Comparison of ENCODE assay signal across 21 mouse cellular contexts in genomic region chr11:69101604-69102402, GRCm38 (mm10). TPM values are rescaled to one million over a fixed set of nuclear protein-coding genes. Genes with fewer than 3 reads are reported as not detected.
DNase-seq lines count a peak whose midpoint lies in the region; ATAC-seq and TF ChIP-seq lines count a peak whose summit lies in the region.
"Had no signal": no experiment of that assay in that cellular context is flagged by ENCODE, and none has a peak within 500 bp of the region (broad histone marks: within the 10 kb centered on the region; RNA-seq: fewer than 3 reads in every experiment).

No protein-coding gene starts in this region.

- H3K4me1 ChIP-seq in cerebellum, adult 2 months (ENCODE audit: control insufficient read depth, insufficient read depth, low read length) = peaks cover 52% of the 10 kb centered on the region
- H3K4me1 ChIP-seq in hindbrain, embryonic 13.5 days (replicated peaks) = peaks cover 44% of the 10 kb centered on the region

- TF ChIP-seq CTCF in cerebellum, adult 2 months (IDR thresholded peaks at IDR 0.05; ENCODE audit: borderline replicate concordance, insufficient read depth, low read depth, low read length) = no peak
- TF ChIP-seq CTCF in layer of hippocampus, adult 2 months (conservative IDR thresholded peaks at IDR 0.05) = no peak

- no peaks in the 10 kb centered on the region for H3K27me3 ChIP-seq in cerebellum, adult 2 months (ENCODE audit: control insufficient read depth, insufficient read depth, low read length)
- no peaks in the 10 kb centered on the region for H3K27me3 ChIP-seq in hindbrain, embryonic 13.5 days
- H3K27me3 ChIP-seq: heart, embryonic 15.5 days; intestine, embryonic 15.5 days; liver, embryonic 13.5 days had no signal

- H3K9me3 ChIP-seq in hindbrain, embryonic 13.5 days = no peaks in the 10 kb centered on the region
- H3K9me3 ChIP-seq: heart, embryonic 15.5 days; intestine, embryonic 15.5 days; liver, embryonic 13.5 days had no signal

- no peak overlapping the region for H3K4me2 ChIP-seq in hindbrain, embryonic 13.5 days
- H3K4me2 ChIP-seq: heart, embryonic 15.5 days; hindbrain, embryonic 14.5 days; intestine, embryonic 15.5 days had no signal

- WGBS in cerebellum, adult 2 months = 80% methylated on average over 21 of the region's 21 CpGs
- WGBS in hindbrain, embryonic 13.5 days = 91% methylated on average over 21 of the region's 21 CpGs

- peak overlapping the region; percentile 6; the same call in 1 of the 2 replicates for H3K27ac ChIP-seq in cerebellum, adult 2 months (ENCODE audit: insufficient read depth, low read length)
- H3K27ac ChIP-seq in layer of hippocampus, adult 2 months = peak overlapping the region; percentile 15
- no peak overlapping the region for H3K27ac ChIP-seq in hindbrain, embryonic 13.5 days
- H3K27ac ChIP-seq: hindbrain, embryonic 14.5 days; liver, embryonic 13.5 days; stomach, postnatal 0 days had no signal

- no peak overlapping the region for H3K4me3 ChIP-seq in cerebellum, adult 2 months (replicated peaks; ENCODE audit: insufficient read depth, low read depth, low read length)
- H3K4me3 ChIP-seq in layer of hippocampus, adult 2 months = no peak overlapping the region
- no peak overlapping the region for H3K4me3 ChIP-seq in hindbrain, embryonic 13.5 days
- H3K4me3 ChIP-seq: erythroblast, embryonic 14.5 days; heart, embryonic 15.5 days; intestine, embryonic 15.5 days; liver, embryonic 13.5 days had no signal

- no peak for ATAC-seq in cerebellum, adult (ENCODE audit: insufficient number of reproducible peaks, low FRiP score, low TSS enrichment)
- ATAC-seq in hindbrain, embryonic 13.5 days (ENCODE audit: low FRiP score) = no peak
- ATAC-seq: forebrain, embryonic 14.5 days; intestine, embryonic 15.5 days; midbrain, embryonic 16.5 days had no signal

- no peak for TF ChIP-seq POLR2A in cerebellum, adult 2 months (IDR thresholded peaks at IDR 0.05; ENCODE audit: borderline replicate concordance, insufficient read depth, low read length)

- no peak overlapping the region for H3K9ac ChIP-seq in hindbrain, embryonic 13.5 days
- H3K9ac ChIP-seq: heart, embryonic 15.5 days; hindbrain, embryonic 14.5 days; intestine, embryonic 15.5 days; liver, embryonic 13.5 days had no signal

- H3K36me3 ChIP-seq in hindbrain, embryonic 13.5 days = peaks cover 62% of the 10 kb centered on the region

- DNase-seq in cerebellum, adult 2 months = peak in 1 of 2 experiments; percentile 33
- no peak for DNase-seq in layer of hippocampus, adult 2 months (ENCODE audit: low spot score in 2 of 2)
- DNase-seq in layer of hippocampus, adult 9-11 months = no peak
- DNase-seq in thymus, postnatal 4 days = peak; percentile 6
- no peak for DNase-seq in thymus, adult 18-20 months
- DNase-seq: liver, embryonic 13.5 days had no signal

RNA-seq across cellular contexts. Expression of gene Per1, which starts 6.8 kb away (rescaled TPM):
- polyA plus RNA-seq in cerebellum, adult 2 months (2012; rRNA removed) = 34.4 and 37.2 TPM in 2 replicates
- total RNA-seq in layer of hippocampus, adult 2 months (2021) = 10 to 100 TPM; 83.4 to 95.2 TPM
- polyA plus RNA-seq in hindbrain, embryonic 13.5 days (2015; fragmentation: Nextera tagmentation; extraction: Ambion mirVana) = 7.4 and 9.4 TPM in 2 replicates

RNA-seq across cellular contexts. Expression of gene Vamp2, which starts 13.5 kb away (rescaled TPM):
- polyA plus RNA-seq in cerebellum, adult 2 months (2012; rRNA removed) = 672 and 700 TPM in 2 replicates
- total RNA-seq in layer of hippocampus, adult 2 months (2021) = 1,000 to 10,000 TPM in 1 of 2 experiments, 100 to 1,000 TPM in 1; 988 to 1,016 TPM
- polyA plus RNA-seq in hindbrain, embryonic 13.5 days (2015; fragmentation: Nextera tagmentation; extraction: Ambion mirVana) = 217 and 227 TPM in 2 replicates

RNA-seq across cellular contexts. Expression of gene Hes7, which starts 18.4 kb away (rescaled TPM):
- polyA plus RNA-seq in cerebellum, adult 2 months (2012; rRNA removed) = 0.44 and 0.59 TPM in 2 replicates
- 1 to 10 TPM in 1 of 2 experiments, under 1 TPM in 1; 0.79 to 1.0 TPM for total RNA-seq in layer of hippocampus, adult 2 months (2021)
- 0.26 and 0.35 TPM in 2 replicates for polyA plus RNA-seq in hindbrain, embryonic 13.5 days (2015; fragmentation: Nextera tagmentation; extraction: Ambion mirVana)
- total RNA-seq: common myeloid progenitor, adult 5-6 weeks; granulocyte monocyte progenitor cell, adult 5-6 weeks; megakaryocyte-erythroid progenitor cell, adult 5-6 weeks had no signal

RNA-seq across cellular contexts. Expression of gene 9130213A22Rik, which starts 20.6 kb away (rescaled TPM):
- polyA plus RNA-seq in cerebellum, adult 2 months (2012; rRNA removed) = 1.3 and 1.4 TPM in 2 replicates
- 1 to 10 TPM; 1.4 to 1.5 TPM for total RNA-seq in layer of hippocampus, adult 2 months (2021)
- polyA plus RNA-seq in hindbrain, embryonic 13.5 days (2015; fragmentation: Nextera tagmentation; extraction: Ambion mirVana) = 0.13 and 0.25 TPM in 2 replicates
- total RNA-seq: common myeloid progenitor, adult 5-6 weeks; granulocyte monocyte progenitor cell, adult 5-6 weeks; megakaryocyte-erythroid progenitor cell, adult 5-6 weeks had no signal
- polyA plus RNA-seq: embryonic facial prominence, embryonic 11.5 days; erythroblast, embryonic 14.5 days; liver, embryonic 13.5 days; neural tube, embryonic 11.5 days had no signal

RNA-seq across cellular contexts. Expression of gene Aloxe3, which starts 23.9 kb away (rescaled TPM):
- 10.8 and 16.0 TPM in 2 replicates for polyA plus RNA-seq in cerebellum, adult 2 months (2012; rRNA removed)
- total RNA-seq in layer of hippocampus, adult 2 months (2021) = 10 to 100 TPM in 1 of 2 experiments, 1 to 10 TPM in 1; 7.8 to 11.1 TPM
- polyA plus RNA-seq in hindbrain, embryonic 13.5 days (2015; fragmentation: Nextera tagmentation; extraction: Ambion mirVana) = 0.71 and 1.3 TPM in 2 replicates
- total RNA-seq: common myeloid progenitor, adult 5-6 weeks; granulocyte monocyte progenitor cell, adult 5-6 weeks; megakaryocyte-erythroid progenitor cell, adult 5-6 weeks; MEL had no signal
- polyA plus RNA-seq: liver, embryonic 13.5 days had no signal
